Mouse (Mus musculus): ENCODE data around the gene Zbtb20. TPM values are rescaled to one million over a fixed set of nuclear protein-coding genes. Genes with fewer than 3 reads are reported as not detected.

Zbtb20 gene
- polyA plus RNA-seq, 1 experiment from 2014 or later = 27.9 TPM

GRCm38 (mm10) chr16:43465921-43466748 lies 590.5 kb downstream of the Zbtb20 start:
- ATAC-seq = no peak
- H3K9me3 ChIP-seq (ENCODE audit: low read length) = no peaks in the 10 kb centered on the region
- H3K36me3 ChIP-seq (ENCODE audit: insufficient read depth, low read length) = no peaks in the 10 kb centered on the region
- TF ChIP-seq EP300 (IDR thresholded peaks at IDR 0.05) (no peak), CTCF (IDR thresholded peaks at IDR 0.05) (no peak)
- no peak overlapping the region for H3K4me2 ChIP-seq (replicated peaks; ENCODE audit: low read depth, low read length)
- H3K9ac ChIP-seq (replicated peaks; ENCODE audit: low read depth) = no peak overlapping the region
- DNase-seq (ENCODE audit: low spot score) = no peak
- H3K27me3 ChIP-seq (replicated peaks; ENCODE audit: insufficient read depth, low read length) = no peaks in the 10 kb centered on the region
- 92% methylated on average over 9 of the region's 9 CpGs for WGBS
- H3K4me1 ChIP-seq (ENCODE audit: insufficient read depth, low read depth, low read length) = no peaks in the 10 kb centered on the region
- H3K4me3 ChIP-seq (ENCODE audit: low read depth, low read length) = no peak overlapping the region
- no peak overlapping the region for H3K27ac ChIP-seq (ENCODE audit: low read length)

GRCm38 (mm10) chr16:43466749-43467065 lies 591.0 kb downstream of the Zbtb20 start:
- no peaks in the 10 kb centered on the region for H3K4me1 ChIP-seq (ENCODE audit: insufficient read depth, low read depth, low read length)
- DNase-seq (ENCODE audit: low spot score) = no peak
- 63% methylated on average over 2 of the region's 2 CpGs for WGBS
- H3K4me2 ChIP-seq (replicated peaks; ENCODE audit: low read depth, low read length) = no peak overlapping the region
- TF ChIP-seq CTCF (IDR thresholded peaks at IDR 0.05) = no peak
- TF ChIP-seq EP300 (IDR thresholded peaks at IDR 0.05) = no peak
- no peaks in the 10 kb centered on the region for H3K27me3 ChIP-seq (replicated peaks; ENCODE audit: insufficient read depth, low read length)
- no peak overlapping the region for H3K9ac ChIP-seq (replicated peaks; ENCODE audit: low read depth)
- H3K9me3 ChIP-seq (ENCODE audit: low read length) = no peaks in the 10 kb centered on the region
- no peak for ATAC-seq
- H3K27ac ChIP-seq (ENCODE audit: low read length) = no peak overlapping the region
- no peaks in the 10 kb centered on the region for H3K36me3 ChIP-seq (ENCODE audit: insufficient read depth, low read length)
- H3K4me3 ChIP-seq (ENCODE audit: low read depth, low read length) = no peak overlapping the region

GRCm38 (mm10) chr16:43471060-43471459 lies 595.4 kb downstream of the Zbtb20 start:
- H3K4me1 ChIP-seq (ENCODE audit: insufficient read depth, low read depth, low read length) = no peaks in the 10 kb centered on the region
- no peak overlapping the region for H3K27ac ChIP-seq (ENCODE audit: low read length)
- ATAC-seq = no peak
- no peak overlapping the region for H3K9ac ChIP-seq (replicated peaks; ENCODE audit: low read depth)
- WGBS = 88% methylated on average over 3 of the region's 3 CpGs
- no peak for DNase-seq (ENCODE audit: low spot score)
- TF ChIP-seq CTCF (IDR thresholded peaks at IDR 0.05) (no peak), EP300 (IDR thresholded peaks at IDR 0.05) (no peak)
- H3K9me3 ChIP-seq (ENCODE audit: low read length) = no peaks in the 10 kb centered on the region
- H3K4me2 ChIP-seq (replicated peaks; ENCODE audit: low read depth, low read length) = no peak overlapping the region
- H3K36me3 ChIP-seq (ENCODE audit: insufficient read depth, low read length) = no peaks in the 10 kb centered on the region
- no peak overlapping the region for H3K4me3 ChIP-seq (ENCODE audit: low read depth, low read length)
- no peaks in the 10 kb centered on the region for H3K27me3 ChIP-seq (replicated peaks; ENCODE audit: insufficient read depth, low read length)

GRCm38 (mm10) chr16:43474941-43475728 lies 599.5 kb downstream of the Zbtb20 start:
- DNase-seq (ENCODE audit: low spot score) (no peak), ATAC-seq (no peak)
- Histone ChIP-seq H3K36me3 (ENCODE audit: insufficient read depth, low read length) (no peaks in the 10 kb centered on the region), H3K4me2 (replicated peaks; ENCODE audit: low read depth, low read length) (no peak overlapping the region), H3K27me3 (replicated peaks; ENCODE audit: insufficient read depth, low read length) (no peaks in the 10 kb centered on the region), H3K4me3 (ENCODE audit: low read depth, low read length) (no peak overlapping the region), H3K9ac (replicated peaks; ENCODE audit: low read depth) (no peak overlapping the region), H3K4me1 (ENCODE audit: insufficient read depth, low read depth, low read length) (no peaks in the 10 kb centered on the region), H3K9me3 (ENCODE audit: low read length) (no peaks in the 10 kb centered on the region), H3K27ac (ENCODE audit: low read length) (no peak overlapping the region)
- WGBS = 74% methylated on average over 11 of the region's 11 CpGs
- TF ChIP-seq CTCF (IDR thresholded peaks at IDR 0.05) = no peak

- H3K36me3 ChIP-seq (ENCODE audit: insufficient read depth, low read length) = no peaks in the 10 kb centered on the region
- no peak for DNase-seq (ENCODE audit: low spot score)
- no peaks in the 10 kb centered on the region for H3K4me1 ChIP-seq (ENCODE audit: insufficient read depth, low read depth, low read length)
- 85% methylated on average over 3 of the region's 3 CpGs for WGBS
- no peak overlapping the region for H3K9ac ChIP-seq (replicated peaks; ENCODE audit: low read depth)
- ATAC-seq = no peak
- TF ChIP-seq EP300 (IDR thresholded peaks at IDR 0.05) (no peak), CTCF (IDR thresholded peaks at IDR 0.05) (no peak)
- no peaks in the 10 kb centered on the region for H3K9me3 ChIP-seq (ENCODE audit: low read length)
- no peak overlapping the region for H3K4me2 ChIP-seq (replicated peaks; ENCODE audit: low read depth, low read length)
- no peak overlapping the region for H3K4me3 ChIP-seq (ENCODE audit: low read depth, low read length)
- no peaks in the 10 kb centered on the region for H3K27me3 ChIP-seq (replicated peaks; ENCODE audit: insufficient read depth, low read length)
- no peak overlapping the region for H3K27ac ChIP-seq (ENCODE audit: low read length)
Observed at GRCm38 (mm10) chr16:43476921-43477320, 601.2 kb downstream of the Zbtb20 start.

GRCm38 (mm10) chr16:43478352-43478751 lies 602.7 kb downstream of the Zbtb20 start:
- Histone ChIP-seq H3K9me3 (ENCODE audit: low read length) (no peaks in the 10 kb centered on the region), H3K4me3 (ENCODE audit: low read depth, low read length) (no peak overlapping the region), H3K36me3 (ENCODE audit: insufficient read depth, low read length) (no peaks in the 10 kb centered on the region), H3K4me2 (replicated peaks; ENCODE audit: low read depth, low read length) (no peak overlapping the region), H3K9ac (replicated peaks; ENCODE audit: low read depth) (no peak overlapping the region), H3K27me3 (replicated peaks; ENCODE audit: insufficient read depth, low read length) (no peaks in the 10 kb centered on the region), H3K27ac (ENCODE audit: low read length) (no peak overlapping the region), H3K4me1 (ENCODE audit: insufficient read depth, low read depth, low read length) (no peaks in the 10 kb centered on the region)
- no peak for TF ChIP-seq CTCF (IDR thresholded peaks at IDR 0.05)
- TF ChIP-seq EP300 (IDR thresholded peaks at IDR 0.05) = no peak
- 59% methylated on average over 1 of the region's 1 CpGs for WGBS
- ATAC-seq (no peak), DNase-seq (ENCODE audit: low spot score) (no peak)
